In the genomic region with DNA sequence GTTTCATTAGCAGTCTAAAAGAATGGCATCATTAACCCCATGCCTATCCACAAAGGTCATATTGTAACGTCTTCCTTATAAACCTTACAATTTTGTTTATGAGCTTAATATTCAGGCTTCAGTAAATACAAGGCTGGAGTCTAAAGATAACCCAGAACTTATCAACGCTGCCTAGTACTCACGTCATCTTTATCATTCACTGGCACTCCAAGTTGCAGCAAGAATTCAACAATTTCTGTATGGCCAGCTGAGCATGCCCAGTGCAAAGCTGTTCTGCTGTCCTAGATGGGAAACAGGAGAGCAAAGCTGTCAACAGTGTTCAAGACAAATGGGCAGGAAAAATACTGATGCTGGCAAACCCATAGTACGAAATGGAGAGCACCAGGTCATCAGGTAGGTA, we compare ENCODE assay signal across 32 mouse cellular contexts. TPM values are rescaled to one million over a fixed set of nuclear protein-coding genes. Genes with fewer than 3 reads are reported as not detected.
A peak's percentile ranks its signal among the peaks of the same experiment; 100 is the strongest.
DNase-seq lines count a peak whose midpoint lies in the region; ATAC-seq and TF ChIP-seq lines count a peak whose summit lies in the region.
"Had no signal": no experiment of that assay in that cellular context is flagged by ENCODE, and none has a peak within 500 bp of the region (broad histone marks: within the 10 kb centered on the region; RNA-seq: fewer than 3 reads in every experiment).

No protein-coding gene starts in this region.

- H3K27ac ChIP-seq in MEL (ENCODE audit: control insufficient read depth, low read depth, low read length) = peak overlapping the region; percentile 7; the same call in 1 of the 2 replicates
- peak overlapping the region; percentile 88 for H3K27ac ChIP-seq in liver, embryonic 12.5 days
- H3K27ac ChIP-seq in midbrain, embryonic 15.5 days = no peak overlapping the region
- H3K27ac ChIP-seq: embryonic facial prominence, embryonic 10.5 days; forebrain, embryonic 12.5 days; gastrocnemius, adult 2 months; hindbrain, embryonic 12.5 days; lung, embryonic 15.5 days; midbrain, embryonic 10.5 days had no signal

- peaks cover 4% of the 10 kb centered on the region for H3K79me2 ChIP-seq in MEL (ENCODE audit: control insufficient read depth, insufficient read depth, low read length, poor library complexity)

- no peak for TF ChIP-seq CTCF in MEL (IDR thresholded peaks at IDR 0.05 in 2 of 3, conservative IDR thresholded peaks at IDR 0.05 in 1 of 3; ENCODE audit: control insufficient read depth in 1 of 3, insufficient read depth in 1 of 3, low read depth in 2 of 3, low read length in 3 of 3, poor library complexity in 1 of 3, severe bottlenecking in 1 of 3)

- WGBS in liver, embryonic 12.5 days (ENCODE audit: insufficient replicate concordance) = 47% methylated on average over 4 of the region's 4 CpGs
- 96% methylated on average over 4 of the region's 4 CpGs for WGBS in midbrain, embryonic 15.5 days

- H3K9me3 ChIP-seq in MEL (replicated peaks; ENCODE audit: insufficient read depth, low read length) = no peaks in the 10 kb centered on the region
- no peaks in the 10 kb centered on the region for H3K9me3 ChIP-seq in liver, embryonic 12.5 days (replicated peaks)
- no peaks in the 10 kb centered on the region for H3K9me3 ChIP-seq in midbrain, embryonic 15.5 days
- H3K9me3 ChIP-seq: embryonic facial prominence, embryonic 10.5 days; forebrain, embryonic 12.5 days; hindbrain, embryonic 12.5 days; lung, embryonic 15.5 days; midbrain, embryonic 10.5 days had no signal

- no peak overlapping the region for H3K4me3 ChIP-seq in MEL (ENCODE audit: control insufficient read depth in 1 of 2, insufficient read depth in 1 of 2, low read depth in 2 of 2, low read length in 2 of 2)
- H3K4me3 ChIP-seq in liver, embryonic 12.5 days = peak overlapping the region; percentile 62
- no peak overlapping the region for H3K4me3 ChIP-seq in midbrain, embryonic 15.5 days
- H3K4me3 ChIP-seq: embryonic facial prominence, embryonic 10.5 days; forebrain, embryonic 12.5 days; gastrocnemius, adult 2 months; hindbrain, embryonic 12.5 days; lung, embryonic 15.5 days; midbrain, embryonic 10.5 days had no signal

- TF ChIP-seq POLR2A in MEL (IDR thresholded peaks at IDR 0.05; ENCODE audit: control insufficient read depth in 1 of 2, insufficient read depth in 1 of 2, low read depth in 1 of 2, low read length in 2 of 2, poor library complexity in 1 of 2) = no peak

- H3K4me1 ChIP-seq in MEL (ENCODE audit: control insufficient read depth in 1 of 2, insufficient read depth in 2 of 2, low read length in 2 of 2) = peaks cover 3 to 12% of the 10 kb centered on the region in 2 experiments
- H3K4me1 ChIP-seq in liver, embryonic 12.5 days = no peaks in the 10 kb centered on the region
- no peaks in the 10 kb centered on the region for H3K4me1 ChIP-seq in midbrain, embryonic 15.5 days
- H3K4me1 ChIP-seq: hindbrain, embryonic 12.5 days; lung, embryonic 15.5 days had no signal

- TF ChIP-seq RAD21 in MEL (IDR thresholded peaks at IDR 0.05; ENCODE audit: low read depth, low read length) = no peak

- peaks cover 11 to 19% of the 10 kb centered on the region in 2 experiments for H3K36me3 ChIP-seq in MEL (ENCODE audit: control insufficient read depth in 1 of 2, insufficient read depth in 2 of 2, low read length in 2 of 2)
- peaks cover 22% of the 10 kb centered on the region for H3K36me3 ChIP-seq in liver, embryonic 12.5 days
- H3K36me3 ChIP-seq in midbrain, embryonic 15.5 days (replicated peaks) = no peaks in the 10 kb centered on the region
- H3K36me3 ChIP-seq: forebrain, embryonic 12.5 days had no signal

- H3K9ac ChIP-seq in MEL (ENCODE audit: control insufficient read depth, low read depth, low read length, poor library complexity, severe bottlenecking) = no peak overlapping the region
- peak overlapping the region; percentile 68; the same call in 1 of the 2 replicates for H3K9ac ChIP-seq in liver, embryonic 12.5 days
- H3K9ac ChIP-seq in midbrain, embryonic 15.5 days = no peak overlapping the region
- H3K9ac ChIP-seq: forebrain, embryonic 12.5 days; hindbrain, embryonic 12.5 days; lung, embryonic 15.5 days had no signal

- peak; percentile 67 to 79 for TF ChIP-seq EP300 in MEL (IDR thresholded peaks at IDR 0.05; ENCODE audit: low read depth in 1 of 2, low read length in 2 of 2)

- no peaks in the 10 kb centered on the region for H3K27me3 ChIP-seq in MEL (ENCODE audit: control insufficient read depth in 1 of 2, insufficient read depth in 2 of 2, low read length in 2 of 2)
- H3K27me3 ChIP-seq in liver, embryonic 12.5 days (replicated peaks) = no peaks in the 10 kb centered on the region
- peaks cover 9% of the 10 kb centered on the region for H3K27me3 ChIP-seq in midbrain, embryonic 15.5 days (replicated peaks)

- peak; percentile 58 for DNase-seq in MEL (ENCODE audit: low read depth, low spot score)
- DNase-seq in c-Kit-positive CD71-positive TER-119-positive erythroid progenitor cells, embryonic 14.5 days (ENCODE audit: low spot score) = peak; percentile 60
- no peak for DNase-seq in kidney, adult 18-20 months
- no peak for DNase-seq in right cerebral cortex, adult 2 months (ENCODE audit: low spot score in 2 of 2)
- DNase-seq in adrenal gland, postnatal 14 days = no peak
- DNase-seq: cerebellum, adult 9-11 months; gastrocnemius, adult 2 months; kidney, adult 11 months; kidney, postnatal 4 days; layer of hippocampus, adult 9-11 months; lung, postnatal 4 days; right cerebral cortex, postnatal 4 days; thymus, postnatal 14 days had no signal

- peak; percentile 78 for ATAC-seq in liver, embryonic 12.5 days
- ATAC-seq in megakaryocyte progenitor cell, adult 5-6 weeks (replicated peaks; ENCODE audit: poor library complexity) = peak; percentile 50
- ATAC-seq in midbrain, embryonic 15.5 days (replicated peaks) = no peak
- ATAC-seq: Patski had no signal

- peak overlapping the region; percentile 65 for H3K4me2 ChIP-seq in liver, embryonic 12.5 days
- no peak overlapping the region for H3K4me2 ChIP-seq in midbrain, embryonic 15.5 days
- H3K4me2 ChIP-seq: forebrain, embryonic 12.5 days; hindbrain, embryonic 12.5 days; lung, embryonic 15.5 days had no signal

TF ChIP-seq in MEL, 35 proteins besides CTCF, POLR2A, EP300 and RAD21 (continues in another document):
- TF ChIP-seq ZKSCAN1 (IDR thresholded peaks at IDR 0.05; ENCODE audit: low read depth, low read length) (no peak), ZMIZ1 (IDR thresholded peaks at IDR 0.05; ENCODE audit: low read depth, low read length) (no peak), CHD2 (IDR thresholded peaks at IDR 0.05; ENCODE audit: low read length) (no peak), MYB (IDR thresholded peaks at IDR 0.05; ENCODE audit: low read depth, low read length) (no peak), USF1 (IDR thresholded peaks at IDR 0.05; ENCODE audit: low read depth, low read length) (no peak), ETS1 (IDR thresholded peaks at IDR 0.05; ENCODE audit: low read depth, low read length) (peak; percentile 85), GABPA (IDR thresholded peaks at IDR 0.05; ENCODE audit: low read depth, low read length) (no peak), E2F4 (IDR thresholded peaks at IDR 0.05; ENCODE audit: borderline replicate concordance, low read depth, low read length) (no peak), MYC (IDR thresholded peaks at IDR 0.05; ENCODE audit: low read depth, low read length) (no peak), KAT2A (conservative IDR thresholded peaks at IDR 0.05; ENCODE audit: low read depth, low read length) (no peak), MAFK (IDR thresholded peaks at IDR 0.05; ENCODE audit: borderline replicate concordance, low read depth, low read length) (no peak), TCF12 (IDR thresholded peaks at IDR 0.05; ENCODE audit: low read depth, low read length) (peak; percentile 85), CHD1 (IDR thresholded peaks at IDR 0.05; ENCODE audit: low read depth, low read length) (no peak), MAZ (IDR thresholded peaks at IDR 0.05; ENCODE audit: low read depth, low read length) (no peak), POLR2AphosphoS5 (IDR thresholded peaks at IDR 0.05; ENCODE audit: borderline replicate concordance, low read depth, low read length) (no peak), NELFE (IDR thresholded peaks at IDR 0.05; ENCODE audit: low read depth, low read length) (no peak), NRF1 (IDR thresholded peaks at IDR 0.05; ENCODE audit: insufficient read depth, low read depth, low read length, poor library complexity, severe bottlenecking) (peak; percentile 83), MXI1 (IDR thresholded peaks at IDR 0.05; ENCODE audit: low read depth, low read length) (no peak), RCOR1 (IDR thresholded peaks at IDR 0.05; ENCODE audit: low read depth, low read length) (no peak)

RNA-seq across cellular contexts. Expression of a gene that starts 2.9 kb away (rescaled TPM):
- 49.9 and 53.2 TPM in 2 replicates for total RNA-seq in MEL (2012; rRNA removed)
- 10 to 100 TPM in 1 of 2 experiments, not detected in 1; 48.8 TPM for polyA plus RNA-seq in MEL (2012; ENCODE audit: insufficient read depth in 1 of 2, insufficient read length in 2 of 2, low read depth in 1 of 2, low replicate concordance in 2 of 2, missing spikeins in 1 of 2)
- polyA plus RNA-seq in liver, embryonic 12.5 days (2016; fragmentation: Nextera tagmentation; extraction: Ambion mirVana) = 41.6 and 43.8 TPM in 2 replicates
- 23.3 and 30.7 TPM in 2 replicates for total RNA-seq in megakaryocyte progenitor cell, adult 5-6 weeks (2015)
- 44.2 and 55.4 TPM in 2 replicates for total RNA-seq in megakaryocyte progenitor cell, adult 5-6 weeks (2017)
- 22.5 and 25.3 TPM in 2 replicates for total RNA-seq in adrenal gland, postnatal 14 days (2021)
- polyA plus RNA-seq in midbrain, embryonic 15.5 days (2015; fragmentation: Nextera tagmentation; extraction: Ambion mirVana) = 43.5 and 46.1 TPM in 2 replicates

RNA-seq across cellular contexts. Expression of a gene that starts 3.1 kb away (rescaled TPM):
- total RNA-seq in MEL (2012; rRNA removed) = 20.7 and 21.1 TPM in 2 replicates
- 10 to 100 TPM in 1 of 2 experiments, not detected in 1; 16.3 TPM for polyA plus RNA-seq in MEL (2012; ENCODE audit: insufficient read depth in 1 of 2, insufficient read length in 2 of 2, low read depth in 1 of 2, low replicate concordance in 2 of 2, missing spikeins in 1 of 2)
- polyA plus RNA-seq in liver, embryonic 12.5 days (2016; fragmentation: Nextera tagmentation; extraction: Ambion mirVana) = 21.0 TPM in 2 replicates
- total RNA-seq in megakaryocyte progenitor cell, adult 5-6 weeks (2015) = 20.1 and 21.5 TPM in 2 replicates
- total RNA-seq in megakaryocyte progenitor cell, adult 5-6 weeks (2017) = 26.2 and 28.3 TPM in 2 replicates
- total RNA-seq in adrenal gland, postnatal 14 days (2021) = 13.1 and 15.0 TPM in 2 replicates
- 8.3 and 9.3 TPM in 2 replicates for polyA plus RNA-seq in midbrain, embryonic 15.5 days (2015; fragmentation: Nextera tagmentation; extraction: Ambion mirVana)

RNA-seq across cellular contexts. Expression of a gene that starts 46.2 kb away (rescaled TPM):
- total RNA-seq in MEL (2012; rRNA removed) = not detected in 2 replicates
- polyA plus RNA-seq in MEL (2012; ENCODE audit: insufficient read depth in 1 of 2, insufficient read length in 2 of 2, low read depth in 1 of 2, low replicate concordance in 2 of 2, missing spikeins in 1 of 2) = not detected
- 0.07 TPM in 1 of 2 replicates, not detected in the other for polyA plus RNA-seq in liver, embryonic 12.5 days (2016; fragmentation: Nextera tagmentation; extraction: Ambion mirVana)
- total RNA-seq in megakaryocyte progenitor cell, adult 5-6 weeks (2015) = not detected in 2 replicates
- not detected in 2 replicates for total RNA-seq in megakaryocyte progenitor cell, adult 5-6 weeks (2017)
- total RNA-seq in adrenal gland, postnatal 14 days (2021) = not detected in 2 replicates
- 0.09 and 0.10 TPM in 2 replicates for polyA plus RNA-seq in midbrain, embryonic 15.5 days (2015; fragmentation: Nextera tagmentation; extraction: Ambion mirVana)
- total RNA-seq: adrenal gland, adult 18-20 months; common myeloid progenitor, adult 5-6 weeks; gastrocnemius, adult 2 months; gastrocnemius, postnatal 4 days; heart, adult 8-10 months; heart, postnatal 25 days; left cerebral cortex, adult 18-20 months; left cerebral cortex, postnatal 25 days; neutrophil, adult 5-6 weeks had no signal
- polyA plus RNA-seq: embryonic facial prominence, embryonic 10.5 days; forebrain, embryonic 12.5 days; heart, embryonic 14.5 days; hindbrain, embryonic 12.5 days; limb, embryonic 14.5 days; midbrain, embryonic 10.5 days; Patski had no signal

Comparison
In these comparisons a context has a peak if more than half of its experiments do, and no peak if none do; other contexts are left out.
1. DNase-seq: peak in MEL (single experiment) and c-Kit-positive CD71-positive TER-119-positive erythroid progenitor cells, embryonic 14.5 days (single experiment); none in kidney, adult 18-20 months (single experiment), right cerebral cortex, adult 2 months (0 of 2) and adrenal gland, postnatal 14 days (single experiment).